Mouse (Mus musculus) lung, embryonic 16.5 days (tissue): ENCODE measurements around the gene Gm10300. TPM values are rescaled to one million over a fixed set of nuclear protein-coding genes. Genes with fewer than 3 reads are reported as not detected.
A peak's percentile ranks its signal among the peaks of the same experiment; 100 is the strongest.

Experiments
- ATAC-seq: fragments of 200-750 bp; cut with Nextera tagmentation; 2 replicates; pipeline ENCODE4 v1.8.0; 2017; ENCODE audit warnings: low read depth, mild to moderate bottlenecking, moderate library complexity
- H3K27ac ChIP-seq: fragments of 300-500 bp; sonication (generic); 2 replicates; pipeline ENCODE4 v1.5.1; 2014; ENCODE audit warnings: mild to moderate bottlenecking, control low read depth, low read length
- H3K27me3 ChIP-seq: fragments of 300-500 bp; sonication (generic); 2 replicates; pipeline ENCODE4 v1.6.1; 2014; ENCODE audit warnings: low read depth, low read length, mixed read lengths; ENCODE audit not compliant: control insufficient read depth, insufficient read depth
- H3K36me3 ChIP-seq: fragments of 300-500 bp; sonication (generic); 2 replicates; pipeline ENCODE4 v1.6.1; 2014; ENCODE audit warnings: low read length; ENCODE audit not compliant: control insufficient read depth, insufficient read depth
- H3K4me1 ChIP-seq: fragments of 300-500 bp; sonication (generic); replicated peaks from 2 replicates; pipeline ENCODE4 v1.6.1; 2014; ENCODE audit warnings: low read length, mixed read lengths; ENCODE audit not compliant: control insufficient read depth, insufficient read depth
- H3K4me2 ChIP-seq: fragments of 300-500 bp; sonication (generic); 2 replicates; pipeline ENCODE4 v1.6.1; 2014; ENCODE audit warnings: low read depth, low read length, control low read depth
- H3K4me3 ChIP-seq: fragments of 300-500 bp; sonication (generic); 2 replicates; pipeline ENCODE4 v1.5.1; 2014; ENCODE audit warnings: mild to moderate bottlenecking, low read length, control low read depth
- H3K9ac ChIP-seq: fragments of 300-500 bp; sonication (generic); 2 replicates; pipeline ENCODE4 v1.6.1; 2014; ENCODE audit warnings: low read length, control low read depth
- H3K9me3 ChIP-seq: fragments of 300-500 bp; sonication (generic); 2 replicates; pipeline ENCODE4 v1.6.1; 2016; ENCODE audit warnings: low read length; ENCODE audit not compliant: control insufficient read depth
- WGBS: fragments of 180-500 bp; shearing (Covaris S2); extraction: QIAGEN DNeasy Blood & Tissue Kit; methylation state at CpG from one replicate; pipeline ENCODE4 v1.1.7; 2014; 5-methylcytosine and 5-hydroxymethylcytosine counted together
- polyA plus RNA-seq: library from polyadenylated mRNA; unstranded; fragments of >200 nt; fragmentation: Nextera tagmentation; extraction: Ambion mirVana; gene quantifications from 2 replicates; pipeline ENCODE4 v1.2.1, GENCODE M21; 2015

Gm10300 gene
- 0.10 TPM in 1 of 2 replicates, not detected in the other for polyA plus RNA-seq

- peak within 1 kb of the TSS; percentile 79 for H3K4me3 ChIP-seq
- under 1% methylated on average over 35 of the region's 42 CpGs for WGBS
- peak; percentile 42 for ATAC-seq
- no peaks in the 10 kb centered on the region for H3K9me3 ChIP-seq
- H3K27ac ChIP-seq, result peak within 1 kb of the TSS; percentile 73
- H3K4me2 ChIP-seq, result peak within 1 kb of the TSS; percentile 97
- H3K27me3 ChIP-seq, result no peaks in the 10 kb centered on the region
- H3K4me1 ChIP-seq, result peaks cover 10% of the 10 kb centered on the region
- no peaks in the 10 kb centered on the region for H3K36me3 ChIP-seq
- H3K9ac ChIP-seq, result peak within 1 kb of the TSS; percentile 82
These were observed at the start of gene Gm10300 for GRCm38 (mm10) chr4:132074077-132074932. TSS of gene Gm10300 (plus strand) at chr4:132074697.

GRCm38 (mm10) chr4:132025264-132025663 is 49.2 kb upstream of the Gm10300 start:
- H3K4me2 ChIP-seq, result no peak overlapping the region
- no peak for ATAC-seq
- H3K9me3 ChIP-seq, result no peaks in the 10 kb centered on the region
- H3K4me3 ChIP-seq, result no peak overlapping the region
- 0 out of 2 replicates have a peak, but pooled peaks cover 4% of the 10 kb centered on the region for H3K4me1 ChIP-seq
- H3K36me3 ChIP-seq, result no peaks in the 10 kb centered on the region
- H3K27me3 ChIP-seq, result no peaks in the 10 kb centered on the region
- H3K27ac ChIP-seq, result no peak overlapping the region
- no peak overlapping the region for H3K9ac ChIP-seq
- WGBS, result 39% methylated on average over 2 of the region's 2 CpGs

GRCm38 (mm10) chr4:132025738-132026527 is 48.6 kb upstream of the Gm10300 start:
- no peaks in the 10 kb centered on the region for H3K36me3 ChIP-seq
- no peak overlapping the region for H3K9ac ChIP-seq
- ATAC-seq, result no peak
- H3K4me2 ChIP-seq, result no peak overlapping the region
- H3K9me3 ChIP-seq, result no peaks in the 10 kb centered on the region
- no peaks in the 10 kb centered on the region for H3K27me3 ChIP-seq
- 34% methylated on average over 5 of the region's 5 CpGs for WGBS
- H3K4me3 ChIP-seq, result no peak overlapping the region
- H3K27ac ChIP-seq, result no peak overlapping the region
- H3K4me1 ChIP-seq, result 0 out of 2 replicates have a peak, but pooled peaks cover 4% of the 10 kb centered on the region

GRCm38 (mm10) chr4:132027167-132027566 is 47.3 kb upstream of the Gm10300 start:
- Histone ChIP-seq H3K9ac (no peak overlapping the region), H3K36me3 (no peaks in the 10 kb centered on the region), H3K4me1 (0 out of 2 replicates have a peak, but pooled peaks cover 4% of the 10 kb centered on the region), H3K27ac (no peak overlapping the region), H3K4me2 (no peak overlapping the region), H3K27me3 (no peaks in the 10 kb centered on the region), H3K4me3 (no peak overlapping the region), H3K9me3 (no peaks in the 10 kb centered on the region)
- no peak for ATAC-seq
- WGBS, result 69% methylated on average over 6 of the region's 6 CpGs

- H3K4me2 ChIP-seq, result no peak overlapping the region
- no peak overlapping the region for H3K9ac ChIP-seq
- ATAC-seq, result no peak
- no peaks in the 10 kb centered on the region for H3K27me3 ChIP-seq
- 91% methylated on average over 1 of the region's 1 CpGs for WGBS
- H3K4me3 ChIP-seq, result no peak overlapping the region
- H3K36me3 ChIP-seq, result no peaks in the 10 kb centered on the region
- H3K27ac ChIP-seq, result no peak overlapping the region
- 0 out of 2 replicates have a peak, but pooled peaks cover 4% of the 10 kb centered on the region for H3K4me1 ChIP-seq
- H3K9me3 ChIP-seq, result no peaks in the 10 kb centered on the region
These were observed 46.7 kb upstream of the Gm10300 start for GRCm38 (mm10) chr4:132027806-132028205.

GRCm38 (mm10) chr4:132029851-132030741 is 44.4 kb upstream of the Gm10300 start:
- no peaks in the 10 kb centered on the region for H3K36me3 ChIP-seq
- 0 out of 2 replicates have a peak, but pooled peaks cover 4% of the 10 kb centered on the region for H3K4me1 ChIP-seq
- no peak overlapping the region for H3K27ac ChIP-seq
- H3K9me3 ChIP-seq, result no peaks in the 10 kb centered on the region
- H3K4me3 ChIP-seq, result no peak overlapping the region
- no peak overlapping the region for H3K9ac ChIP-seq
- no peak overlapping the region for H3K4me2 ChIP-seq
- WGBS, result 37% methylated on average over 10 of the region's 10 CpGs
- no peak for ATAC-seq
- H3K27me3 ChIP-seq, result no peaks in the 10 kb centered on the region

GRCm38 (mm10) chr4:132033183-132033582 is 41.3 kb upstream of the Gm10300 start:
- Histone ChIP-seq H3K4me3 (no peak overlapping the region), H3K27me3 (no peaks in the 10 kb centered on the region), H3K27ac (no peak overlapping the region), H3K9ac (no peak overlapping the region), H3K4me1 (no peaks in the 10 kb centered on the region; the same call in 1 of the 2 replicates), H3K9me3 (no peaks in the 10 kb centered on the region), H3K4me2 (no peak overlapping the region), H3K36me3 (no peaks in the 10 kb centered on the region)
- no peak for ATAC-seq
- WGBS, result 72% methylated on average over 1 of the region's 1 CpGs

GRCm38 (mm10) chr4:132034242-132034641 is 40.3 kb upstream of the Gm10300 start:
- no peak for ATAC-seq
- H3K27ac ChIP-seq, result no peak overlapping the region
- H3K4me1 ChIP-seq, result no peaks in the 10 kb centered on the region; the same call in 1 of the 2 replicates
- no peaks in the 10 kb centered on the region for H3K9me3 ChIP-seq
- no peak overlapping the region for H3K4me2 ChIP-seq
- H3K4me3 ChIP-seq, result no peak overlapping the region
- no peak overlapping the region for H3K9ac ChIP-seq
- H3K27me3 ChIP-seq, result no peaks in the 10 kb centered on the region
- WGBS, result 50% methylated on average over 2 of the region's 2 CpGs
- H3K36me3 ChIP-seq, result no peaks in the 10 kb centered on the region
